Mouse (Mus musculus): ENCODE data around the gene Coq5. TPM values are rescaled to one million over a fixed set of nuclear protein-coding genes. Genes with fewer than 3 reads are reported as not detected.

The Coq5 gene
- total RNA-seq (2021) = 10 to 100 TPM; 86.7 to 87.0 TPM
- long read RNA-seq, experiment 1, transcript Coq5-201 (7 exons, 2,037 nt) = major isoform, 173 of 185 reads
- long read RNA-seq, experiment 1, partial matches to known transcripts = 9 of 185 reads
- long read RNA-seq, experiment 1, other reads (novel, unspliced or antisense) = 2 of 185 reads
- long read RNA-seq, experiment 2, transcript Coq5-201 (7 exons, 2,037 nt) = major isoform, 193 of 202 reads
- long read RNA-seq, experiment 2, partial matches to known transcripts = 8 of 202 reads
- long read RNA-seq, experiment 2, other reads (novel, unspliced or antisense) = 1 of 202 reads

GRCm38 (mm10) chr5:115279226-115280049 is at the start of gene Coq5:
Coq5 (plus strand) TSS chr5:115279666.
- intact Hi-C loops (cut with DNase I) = loop anchor here (5.0 kb wide), 1 partner anchor 68 kb away; the partner anchor contains the start of gene Cox6a1

GRCm38 (mm10) chr5:115230830-115231551 is 48.5 kb upstream of the Coq5 start:
- peak in 1 of 2 experiments; percentile 35 for DNase-seq
- intact Hi-C loops (cut with DNase I) = loop anchor here (10.0 kb wide), 1 partner anchor 256 kb away; the partner anchor contains the start of gene Hnf1a

More at GRCm38 (mm10) chr5:115279226-115280049, at the start of gene Coq5:
- DNase-seq = peak; percentile 83 to 84

- intact Hi-C loops (cut with DNase I) = loop anchor here (10.0 kb wide), 1 partner anchor 257 kb away; the partner anchor contains the start of gene Hnf1a
Observed at GRCm38 (mm10) chr5:115231552-115232120, 47.8 kb upstream of the Coq5 start.

GRCm38 (mm10) chr5:115232516-115232915 is 47.0 kb upstream of the Coq5 start:
- intact Hi-C loops (cut with DNase I) = loop anchor here (10.0 kb wide), 1 partner anchor 258 kb away; the partner anchor contains the start of gene Hnf1a

More at GRCm38 (mm10) chr5:115231552-115232120, 47.8 kb upstream of the Coq5 start:
- no peak for DNase-seq

GRCm38 (mm10) chr5:115233031-115233780 is 46.3 kb upstream of the Coq5 start:
- no peak for DNase-seq
- intact Hi-C loops (cut with DNase I) = loop anchor here (10.0 kb wide), 1 partner anchor 258 kb away; the partner anchor contains the start of gene Hnf1a

More at GRCm38 (mm10) chr5:115232516-115232915, 47.0 kb upstream of the Coq5 start:
- no peak for DNase-seq

GRCm38 (mm10) chr5:115234519-115234918 is 44.9 kb upstream of the Coq5 start:
- no peak for DNase-seq
- intact Hi-C loops (cut with DNase I) = loop anchor here (10.0 kb wide), 1 partner anchor 260 kb away; the partner anchor contains the start of gene Hnf1a

GRCm38 (mm10) chr5:115235323-115235771 is 44.1 kb upstream of the Coq5 start:
- intact Hi-C loops (cut with DNase I) = loop anchor here (1.0 to 10.0 kb wide), 4 partner anchors 37 to 261 kb away; partner anchors contain the start of genes Hnf1a and Rnf10
- DNase-seq = peak; percentile 62 to 65

- intact Hi-C loops (cut with DNase I) = loop anchor here (1.0 to 10.0 kb wide), 4 partner anchors 36 to 261 kb away; partner anchors contain the start of genes Hnf1a and Rnf10
- peak; percentile 86 to 89 for DNase-seq
Observed at GRCm38 (mm10) chr5:115235786-115236263, 43.6 kb upstream of the Coq5 start, which contains the start of gene Pop5. Pop5 (plus strand) TSS chr5:115235836.

- DNase-seq = peak; percentile 87 to 90
- intact Hi-C loops (cut with DNase I) = loop anchor here (5.0 to 10.0 kb wide), 3 partner anchors 34 to 263 kb away; partner anchors contain the start of genes Hnf1a and Rnf10
Observed at GRCm38 (mm10) chr5:115237803-115238728, 41.4 kb upstream of the Coq5 start.

GRCm38 (mm10) chr5:115238729-115239195 is 40.7 kb upstream of the Coq5 start:
- no peak for DNase-seq
- intact Hi-C loops (cut with DNase I) = loop anchor here (5.0 to 10.0 kb wide), 3 partner anchors 34 to 264 kb away; partner anchors contain the start of genes Hnf1a and Rnf10

GRCm38 (mm10) chr5:115240191-115240590 is 39.3 kb upstream of the Coq5 start:
- intact Hi-C loops (cut with DNase I) = no loop called here

GRCm38 (mm10) chr5:115255472-115255871 is 24.0 kb upstream of the Coq5 start:
- intact Hi-C loops (cut with DNase I) = no loop called here
- DNase-seq = no peak

More at GRCm38 (mm10) chr5:115240191-115240590, 39.3 kb upstream of the Coq5 start:
- DNase-seq = no peak

- intact Hi-C loops (cut with DNase I) = no loop called here
- DNase-seq = no peak
Observed at GRCm38 (mm10) chr5:115256909-115257546, 22.4 kb upstream of the Coq5 start.

GRCm38 (mm10) chr5:115260356-115260755 is 19.1 kb upstream of the Coq5 start:
- DNase-seq = no peak
- intact Hi-C loops (cut with DNase I) = no loop called here

- intact Hi-C loops (cut with DNase I) = no loop called here
- DNase-seq = no peak
Observed at GRCm38 (mm10) chr5:115261141-115261540, 18.3 kb upstream of the Coq5 start.

GRCm38 (mm10) chr5:115261880-115262279 is 17.6 kb upstream of the Coq5 start:
- no peak for DNase-seq
- intact Hi-C loops (cut with DNase I) = no loop called here

Measured in gastrocnemius, postnatal 36 days (tissue).